Mouse (Mus musculus) forebrain, postnatal 0 days (tissue): ENCODE data around the gene Rab36. TPM values are rescaled to one million over a fixed set of nuclear protein-coding genes. Genes with fewer than 3 reads are reported as not detected.
"Not testable (repeated sequence)": the region's sequence is repeated elsewhere in the genome, so short reads cannot be mapped to it uniquely, and the experiment has no call there.

Source experiments
- ATAC-seq: fragments of 200-750 bp; cut with Nextera tagmentation; 2 replicates; pipeline ENCODE4 v1.8.0; 2017; ENCODE audit warnings: mild to moderate bottlenecking, moderate library complexity
- DNase-seq: peaks from one replicate; pipeline ENCODE4 v3.0.0-alpha.2; 2015
- H3K27ac ChIP-seq: fragments of 300-500 bp; sonication (generic); 2 replicates; pipeline ENCODE4 v1.5.1; 2014; ENCODE audit warnings: low read depth, mild to moderate bottlenecking, antibody characterized with exemption, low read length, moderate library complexity, mixed read lengths
- H3K27me3 ChIP-seq: fragments of 300-500 bp; sonication (generic); 2 replicates; pipeline ENCODE4 v1.6.1; 2014; ENCODE audit warnings: mild to moderate bottlenecking, low read length, mixed read lengths; ENCODE audit not compliant: insufficient read depth
- H3K36me3 ChIP-seq: fragments of 300-500 bp; sonication (generic); 2 replicates; pipeline ENCODE4 v1.6.1; 2014; ENCODE audit warnings: mild to moderate bottlenecking, moderate library complexity; ENCODE audit not compliant: insufficient read depth
- H3K4me1 ChIP-seq: fragments of 300-500 bp; sonication (generic); 2 replicates; pipeline ENCODE4 v1.6.1; 2014; ENCODE audit warnings: antibody characterized with exemption; ENCODE audit not compliant: insufficient read depth
- H3K4me2 ChIP-seq: fragments of 300-500 bp; sonication (generic); 2 replicates; pipeline ENCODE4 v1.6.1; 2014; ENCODE audit warnings: low read depth, mild to moderate bottlenecking, moderate library complexity
- H3K4me3 ChIP-seq: fragments of 300-500 bp; sonication (generic); 2 replicates; pipeline ENCODE4 v1.5.1; 2014; ENCODE audit warnings: low read depth, low read length, mixed read lengths
- H3K9ac ChIP-seq: fragments of 300-500 bp; sonication (generic); 2 replicates; pipeline ENCODE4 v1.6.1; 2014; ENCODE audit warnings: mild to moderate bottlenecking
- H3K9me3 ChIP-seq: fragments of 300-500 bp; sonication (generic); 2 replicates; pipeline ENCODE4 v1.6.1; 2016; ENCODE audit warnings: low read length
- CTCF ChIP-seq: sonication (generic); IDR thresholded peaks from 2 replicates; pipeline ENCODE4 v1.5.1; 2016; ENCODE audit warnings: antibody characterized with exemption, control low read depth, low read depth
- WGBS: fragments of 180-500 bp; shearing (Covaris S2); extraction: QIAGEN DNeasy Blood & Tissue Kit; methylation state at CpG from one replicate; pipeline ENCODE4 v1.1.7; 2014; 5-methylcytosine and 5-hydroxymethylcytosine counted together
- polyA plus RNA-seq: library from polyadenylated mRNA; unstranded; fragments of >200 nt; fragmentation: Nextera tagmentation; extraction: Ambion mirVana; gene quantifications from 2 replicates; pipeline ENCODE4 v1.2.1, GENCODE M21; 2015
- total RNA-seq: library from RNA; depleted of rRNA; stranded (reverse); fragments of >200 nt; gene quantifications from 2 replicates; pipeline ENCODE4 v1.2.3, GENCODE M21; 2014

Gene Rab36
- total and polyA plus RNA-seq, 2 experiments from 2014 or later: 24.4 to 26.8 TPM

GRCm38 (mm10) chr10:75021138-75021537 is 15.7 kb upstream of the Rab36 start:
- Histone ChIP-seq H3K27me3 (no peaks in the 10 kb centered on the region), H3K27ac (no peak overlapping the region), H3K9ac (no peak overlapping the region), H3K36me3 (0 out of 2 replicates have a peak, but pooled peaks cover 3% of the 10 kb centered on the region), H3K4me3 (no peak overlapping the region), H3K4me2 (no peak overlapping the region), H3K9me3 (no peaks in the 10 kb centered on the region), H3K4me1 (no peaks in the 10 kb centered on the region)
- ATAC-seq (peak; percentile 69), DNase-seq (peak; percentile 79)
- peak; percentile 91 for TF ChIP-seq CTCF
- 10% methylated on average over 6 of the region's 6 CpGs for WGBS

- no peak overlapping the region for H3K4me2 ChIP-seq
- whole genome bisulfite sequencing: 45% methylated on average over 8 of the region's 8 CpGs
- no peak overlapping the region for H3K27ac ChIP-seq
- no peaks in the 10 kb centered on the region for H3K27me3 ChIP-seq
- no peak overlapping the region for H3K9ac ChIP-seq
- H3K4me3 ChIP-seq: no peak overlapping the region
- no peaks in the 10 kb centered on the region for H3K4me1 ChIP-seq
- TF ChIP-seq CTCF: no peak
- H3K9me3 ChIP-seq: no peaks in the 10 kb centered on the region
- no peak for DNase-seq
- H3K36me3 ChIP-seq: no peaks in the 10 kb centered on the region
- no peak for ATAC-seq
Measured at GRCm38 (mm10) chr10:75026491-75026890, 10.4 kb upstream of the Rab36 start.

- no peak for ATAC-seq
- WGBS: 91% methylated on average over 8 of the region's 8 CpGs
Measured at GRCm38 (mm10) chr10:75028743-75029142, 8.1 kb upstream of the Rab36 start.

GRCm38 (mm10) chr10:75029677-75030076 is 7.2 kb upstream of the Rab36 start:
- Histone ChIP-seq H3K36me3 (no peaks in the 10 kb centered on the region), H3K27me3 (no peaks in the 10 kb centered on the region), H3K4me1 (peaks cover 12% of the 10 kb centered on the region; the same call in 1 of the 2 replicates), H3K9me3 (no peaks in the 10 kb centered on the region), H3K4me2 (no peak overlapping the region), H3K4me3 (no peak overlapping the region), H3K27ac (no peak overlapping the region), H3K9ac (no peak overlapping the region)
- ATAC-seq: no peak
- 94% methylated on average over 3 of the region's 3 CpGs for WGBS
- TF ChIP-seq CTCF: no peak
- no peak for DNase-seq

More at GRCm38 (mm10) chr10:75028743-75029142, 8.1 kb upstream of the Rab36 start:
- Histone ChIP-seq H3K9ac (no peak overlapping the region), H3K4me1 (peaks cover 12% of the 10 kb centered on the region; the same call in 1 of the 2 replicates), H3K27me3 (no peaks in the 10 kb centered on the region), H3K4me3 (no peak overlapping the region), H3K27ac (no peak overlapping the region), H3K9me3 (no peaks in the 10 kb centered on the region), H3K36me3 (no peaks in the 10 kb centered on the region), H3K4me2 (no peak overlapping the region)
- TF ChIP-seq CTCF: no peak
- no peak for DNase-seq

- Histone ChIP-seq H3K27me3 (no peaks in the 10 kb centered on the region), H3K4me2 (no peak overlapping the region), H3K4me3 (no peak overlapping the region), H3K27ac (no peak overlapping the region), H3K9me3 (no peaks in the 10 kb centered on the region), H3K4me1 (peaks cover 12% of the 10 kb centered on the region; the same call in 1 of the 2 replicates), H3K36me3 (no peaks in the 10 kb centered on the region), H3K9ac (no peak overlapping the region)
- DNase-seq (no peak), ATAC-seq (no peak)
- 89% methylated on average over 3 of the region's 3 CpGs for WGBS
- TF ChIP-seq CTCF: no peak
Measured at GRCm38 (mm10) chr10:75030234-75030633, 6.6 kb upstream of the Rab36 start.

- no peak overlapping the region for H3K4me2 ChIP-seq
- peaks cover 12% of the 10 kb centered on the region; the same call in 1 of the 2 replicates for H3K4me1 ChIP-seq
- ATAC-seq: no peak
- no peak overlapping the region for H3K9ac ChIP-seq
- DNase-seq: no peak
- no peaks in the 10 kb centered on the region for H3K27me3 ChIP-seq
- WGBS: 74% methylated on average over 5 of the region's 5 CpGs
- H3K4me3 ChIP-seq: no peak overlapping the region
- no peaks in the 10 kb centered on the region for H3K36me3 ChIP-seq
- no peak overlapping the region for H3K27ac ChIP-seq
- TF ChIP-seq CTCF: no peak
- H3K9me3 ChIP-seq: no peaks in the 10 kb centered on the region
Measured at GRCm38 (mm10) chr10:75031345-75032114, 5.3 kb upstream of the Rab36 start.

GRCm38 (mm10) chr10:75032395-75032794 is 4.5 kb upstream of the Rab36 start, which contains the start of gene Rsph14:
Gene Rsph14 (minus strand): TSS chr10:75032586.
- H3K9me3 ChIP-seq: no peaks in the 10 kb centered on the region
- no peak within 1 kb of the TSS for H3K27ac ChIP-seq
- H3K9ac ChIP-seq: peak within 1 kb of the TSS; percentile 31; the same call in 1 of the 2 replicates
- H3K27me3 ChIP-seq: no peaks in the 10 kb centered on the region
- peak within 1 kb of the TSS; percentile 42 for H3K4me2 ChIP-seq
- peaks cover 15% of the 10 kb centered on the region for H3K4me1 ChIP-seq
- no peaks in the 10 kb centered on the region for H3K36me3 ChIP-seq
- 10% methylated on average over 10 of the region's 10 CpGs for WGBS
- DNase-seq (peak; percentile 89), ATAC-seq (peak; percentile 58)
- no peak for TF ChIP-seq CTCF
- H3K4me3 ChIP-seq: no peak within 1 kb of the TSS

- DNase-seq, H3K4me3 ChIP-seq, H3K4me1 ChIP-seq, H3K4me2 ChIP-seq, H3K27ac ChIP-seq, H3K27me3 ChIP-seq, H3K9ac ChIP-seq, ATAC-seq, H3K9me3 ChIP-seq: not testable (repeated sequence)
- WGBS: 14% methylated on average over 1 of the region's 1 CpGs
- peaks cover 24% of the 10 kb centered on the region; the same call in 1 of the 2 replicates for H3K36me3 ChIP-seq
Measured at GRCm38 (mm10) chr10:75042060-75042459, 5.2 kb downstream of the Rab36 start.
